Mouse (Mus musculus) CH12.LX (cell line): ENCODE results near the gene Rrp1. TPM values are rescaled to one million over a fixed set of nuclear protein-coding genes. Genes with fewer than 3 reads are reported as not detected.
"Not testable (repeated sequence)": the region's sequence is repeated elsewhere in the genome, so short reads cannot be mapped to it uniquely, and the experiment has no call there.

Experiments
- DNase-seq: peaks from one replicate; pipeline ENCODE4 v3.0.0-alpha.2; 2013; ENCODE audit errors: extremely low read depth
- H3K27ac ChIP-seq: 2 replicates; pipeline ENCODE4 v1.5.1; 2012; ENCODE audit warnings: low read depth, mild to moderate bottlenecking, control low read depth, moderate library complexity; ENCODE audit not compliant: insufficient read depth
- H3K27me3 ChIP-seq: replicated peaks from 2 replicates; pipeline ENCODE3; 2012; ENCODE audit warnings: inconsistent platforms
- H3K36me3 ChIP-seq, 2 experiments: replicated peaks in 1 of 2; 2 replicates each; pipeline versions ENCODE3 to v1.6.1; 2012; ENCODE audit warnings: inconsistent platforms in 1 of 2, low read length in 1 of 2, mild to moderate bottlenecking in 1 of 2, mixed read lengths in 1 of 2, moderate library complexity in 1 of 2; ENCODE audit not compliant: control insufficient read depth in 1 of 2, insufficient read depth in 1 of 2
- H3K4me1 ChIP-seq, 2 experiments: 2 replicates each; pipeline ENCODE4 v1.6.1; 2012; ENCODE audit warnings: inconsistent platforms in 1 of 2, moderate library complexity in 1 of 2; ENCODE audit not compliant: insufficient read depth in 2 of 2, control insufficient read depth in 1 of 2
- H3K4me2 ChIP-seq: 2 replicates; pipeline ENCODE4 v1.6.1; 2012; ENCODE audit warnings: low read depth, mild to moderate bottlenecking, control low read depth; ENCODE audit not compliant: poor library complexity, insufficient read depth, severe bottlenecking
- H3K4me3 ChIP-seq, 3 experiments: fragments of 150-350 bp in 1 of 3; sonication (generic) in 1 of 3; replicated peaks in 1 of 3; 2 replicates each; pipeline versions ENCODE3 to v1.5.1; 2011 to 2012; ENCODE audit warnings: low read depth in 2 of 3, low read length in 2 of 3, mild to moderate bottlenecking in 2 of 3, moderate library complexity in 2 of 3, control low read depth in 1 of 3, improper control_type of control experiment in 1 of 3, inconsistent platforms in 1 of 3, mixed read lengths in 1 of 3; ENCODE audit not compliant: poor library complexity in 1 of 3
- H3K79me2 ChIP-seq: replicated peaks from 2 replicates; pipeline ENCODE4 v1.6.1; 2012; ENCODE audit warnings: mild to moderate bottlenecking, moderate library complexity; ENCODE audit not compliant: control insufficient read depth, poor library complexity, insufficient read depth, severe bottlenecking; ENCODE audit errors: extremely low read depth
- H3K9ac ChIP-seq: 2 replicates; pipeline ENCODE4 v1.6.1; 2012; ENCODE audit warnings: low read depth, mild to moderate bottlenecking, control low read depth, moderate library complexity; ENCODE audit not compliant: insufficient read depth
- H3K9me3 ChIP-seq: replicated peaks from 2 replicates; pipeline ENCODE3; 2012; ENCODE audit warnings: low read length, inconsistent platforms, mixed read lengths
- BHLHE40 ChIP-seq: IDR thresholded peaks from 2 replicates; pipeline ENCODE4 v1.6.1; 2011; ENCODE audit warnings: mild to moderate bottlenecking, low read depth, low read length, improper control_type of control experiment
- CHD1 ChIP-seq: IDR thresholded peaks from 2 replicates; pipeline ENCODE4 v1.6.1; 2012; ENCODE audit warnings: low read depth, low read length, improper control_type of control experiment, inconsistent platforms
- CTCF ChIP-seq, 2 experiments: IDR thresholded peaks in 1 of 2; conservative IDR thresholded peaks in 1 of 2; 2 replicates each; pipeline ENCODE4 v1.5.1; 2011 to 2012; ENCODE audit warnings: low read depth in 2 of 2, low read length in 2 of 2, improper control_type of control experiment in 1 of 2, inconsistent platforms in 1 of 2, mild to moderate bottlenecking in 1 of 2, moderate library complexity in 1 of 2
- ELF1 ChIP-seq: IDR thresholded peaks from 2 replicates; pipeline ENCODE4 v1.6.1; 2014; ENCODE audit warnings: low read depth, mild to moderate bottlenecking, inconsistent platforms, low read length, improper control_type of control experiment
- GABPA ChIP-seq: IDR thresholded peaks from 2 replicates; pipeline ENCODE4 v1.6.1; 2012; ENCODE audit warnings: low read depth, low read length, improper control_type of control experiment, inconsistent platforms; ENCODE audit not compliant: insufficient replicate concordance
- MEF2A ChIP-seq: IDR thresholded peaks from 2 replicates; pipeline ENCODE4 v1.6.1; 2014; ENCODE audit warnings: low read depth, mild to moderate bottlenecking, inconsistent platforms, low read length, improper control_type of control experiment, borderline replicate concordance
- NELFE ChIP-seq: IDR thresholded peaks from 2 replicates; pipeline ENCODE4 v1.6.1; 2011; ENCODE audit warnings: low read depth, low read length, improper control_type of control experiment
- SIN3A ChIP-seq: IDR thresholded peaks from 2 replicates; pipeline ENCODE4 v1.6.1; 2012; ENCODE audit warnings: low read length, improper control_type of control experiment, inconsistent platforms
- TCF12 ChIP-seq: IDR thresholded peaks from 2 replicates; pipeline ENCODE4 v1.6.1; 2014; ENCODE audit warnings: low read depth, mild to moderate bottlenecking, inconsistent platforms, low read length, improper control_type of control experiment
- ZKSCAN1 ChIP-seq: IDR thresholded peaks from 2 replicates; pipeline ENCODE4 v1.6.1; 2012; ENCODE audit warnings: low read depth, inconsistent platforms, low read length, improper control_type of control experiment, borderline replicate concordance
- dilution Hi-C: fragments of 300-500 bp; cut with MboI; formaldehyde crosslinking; loops from 2 replicates; pipeline ENCODE4 v1.14.3; 2020; ENCODE audit warnings: low sequenced_read_pairs; ENCODE audit not compliant: extremely low pct_unique_long_range_greater_than_20kb, extremely low pct_ligation_motif_present
- in situ Hi-C: fragments of 300-500 bp; cut with MboI; formaldehyde crosslinking; loops from 3 replicates; pipeline ENCODE4 v1.14.3; 2019; ENCODE audit warnings: low sequenced_read_pairs, low pct_ligation_motif_present, low pct_unique_long_range_greater_than_20kb, mixed read lengths
- polyA plus RNA-seq: library from polyadenylated mRNA; unstranded; fragments of >175 nt; gene quantifications from 2 replicates; pipeline ENCODE4 v1.2.1, GENCODE M21; 2012; ENCODE audit warnings: low read depth; ENCODE audit not compliant: insufficient read length
- total RNA-seq, 2 experiments: library from RNA; depleted of rRNA; stranded (reverse); fragments of 300-350 nt in 1 of 2; fragments of >200 nt in 1 of 2; gene quantifications; 2 replicates each; pipeline ENCODE4 v1.2.3; 2012 to 2014

Gene Rrp1
- total and polyA plus RNA-seq, 3 experiments, result 138 to 327 (median 189) TPM

DNA sequence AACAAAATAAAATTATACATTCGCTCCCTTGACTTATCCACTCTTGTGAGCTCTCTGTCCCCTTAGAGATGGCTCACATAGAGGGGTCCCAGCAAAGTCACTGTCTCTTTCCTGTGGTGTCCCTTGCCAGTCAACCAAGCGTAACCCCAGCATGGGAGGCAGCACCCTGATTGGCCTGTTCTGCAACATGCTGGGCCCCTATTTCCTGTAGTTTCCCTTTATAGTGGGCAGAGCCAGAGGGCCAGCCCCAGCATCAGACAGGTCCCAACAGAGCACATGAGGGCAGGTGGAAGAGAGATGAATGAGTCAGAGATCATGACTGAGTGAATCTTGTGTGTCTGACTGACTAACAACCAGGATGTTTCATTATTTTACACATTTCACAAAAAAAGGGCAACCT lies 8.1 kb upstream of the Rrp1 start (continued):
- TF ChIP-seq MEF2A (peak; percentile 93), NELFE (peak; percentile 45; the same call in 1 of the 2 replicates), ELF1 (peak; percentile 68), TCF12 (peak; percentile 82), CTCF (conservative IDR thresholded peaks at IDR 0.05 in 1 of 2, IDR thresholded peaks at IDR 0.05 in 1 of 2; ENCODE audit: low read depth in 2 of 2, low read length in 2 of 2) (no peak)
- TF ChIP-seq, all 38 proteins: peak for 15

GRCm38 (mm10) chr10:78418791-78419190 lies 5.9 kb upstream of the Rrp1 start:
- Histone ChIP-seq H3K27me3 (no peaks in the 10 kb centered on the region), H3K79me2 (no peaks in the 10 kb centered on the region), H3K4me1 (peaks cover 9 to 58% of the 10 kb centered on the region in 2 experiments), H3K36me3 (no peaks in the 10 kb centered on the region), H3K4me2 (no peak overlapping the region), H3K4me3 (no peak overlapping the region), H3K9ac (no peak overlapping the region), H3K9me3 (no peaks in the 10 kb centered on the region), H3K27ac (no peak overlapping the region)
- DNase-seq, result no peak
- in situ Hi-C loops, result no loop called here
- TF ChIP-seq GABPA, result no peak
- no peak for TF ChIP-seq CHD1
- no peak for TF ChIP-seq BHLHE40
- no peak for TF ChIP-seq SIN3A
- dilution Hi-C loops, result no loop called here

- DNase-seq, result no peak
Measured at GRCm38 (mm10) chr10:78417888-78418287, 5.0 kb upstream of the Rrp1 start.

DNA sequence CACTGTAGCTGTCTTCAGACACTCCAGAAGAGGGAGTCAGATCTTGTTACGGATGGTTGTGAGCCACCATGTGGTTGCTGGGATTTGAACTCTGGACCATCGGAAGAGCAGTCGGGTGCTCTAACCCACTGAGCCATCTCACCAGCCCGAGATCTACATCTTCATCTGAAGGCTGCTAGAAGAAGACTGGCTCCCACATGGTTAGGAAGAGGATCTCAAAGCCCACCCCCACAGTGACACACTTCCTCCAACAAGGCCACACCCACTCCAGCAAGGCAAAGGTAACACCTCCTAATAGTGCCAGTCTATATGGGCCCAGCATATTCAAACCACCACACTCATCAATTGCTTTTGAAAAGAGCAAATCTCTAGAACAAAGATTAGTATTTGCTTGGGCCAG lies 2.1 kb upstream of the Rrp1 start:
- H3K4me3 ChIP-seq, H3K27ac ChIP-seq, H3K4me2 ChIP-seq, H3K27me3 ChIP-seq, H3K9ac ChIP-seq, DNase-seq, H3K9me3 ChIP-seq, in situ Hi-C loops, dilution Hi-C loops: not testable (repeated sequence)
- H3K79me2 ChIP-seq, result peaks cover 26% of the 10 kb centered on the region
- H3K4me1 ChIP-seq, result peaks cover 4 to 48% of the 10 kb centered on the region in 2 experiments
- H3K36me3 ChIP-seq, result peaks cover 11 to 15% of the 10 kb centered on the region in 2 experiments

More at GRCm38 (mm10) chr10:78417888-78418287, 5.0 kb upstream of the Rrp1 start:
- H3K4me1 ChIP-seq, result peaks cover 9 to 59% of the 10 kb centered on the region in 2 experiments
- H3K27ac ChIP-seq, result no peak overlapping the region
- H3K4me3 ChIP-seq, result no peak overlapping the region
- dilution Hi-C loops, result no loop called here
- in situ Hi-C loops, result no loop called here
- no peaks in the 10 kb centered on the region for H3K27me3 ChIP-seq
- H3K79me2 ChIP-seq, result no peaks in the 10 kb centered on the region
- H3K36me3 ChIP-seq, result no peaks in the 10 kb centered on the region
- TF ChIP-seq ZKSCAN1 (no peak), BHLHE40 (peak; percentile 65)
- H3K9ac ChIP-seq, result no peak overlapping the region
- no peak overlapping the region for H3K4me2 ChIP-seq
- no peaks in the 10 kb centered on the region for H3K9me3 ChIP-seq
